Mouse (Mus musculus) spleen, postnatal 10 days (tissue): ENCODE results near the gene 1700123O20Rik.

ENCODE experiments used
- DNase-seq, 2 experiments: peaks; one replicate each; pipeline ENCODE4 v3.0.0; 2021 to 2022; ENCODE audit warnings: low spot score in 2 of 2

Gene 1700123O20Rik

GRCm38 (mm10) chr14:54721711-54722110, 35.7 kb downstream of the 1700123O20Rik start:
- DNase-seq: no peak

GRCm38 (mm10) chr14:54724049-54724448, 38.0 kb downstream of the 1700123O20Rik start:
- DNase-seq: no peak

- DNase-seq: no peak
Measured at GRCm38 (mm10) chr14:54727565-54727964, 41.5 kb downstream of the 1700123O20Rik start.

GRCm38 (mm10) chr14:54728823-54729653, 43.0 kb downstream of the 1700123O20Rik start:
- DNase-seq: no peak

GRCm38 (mm10) chr14:54730305-54730704, 44.3 kb downstream of the 1700123O20Rik start:
- DNase-seq: no peak

- DNase-seq: no peak
Measured at GRCm38 (mm10) chr14:54732206-54732605, 46.2 kb downstream of the 1700123O20Rik start.

- DNase-seq: no peak
Measured at GRCm38 (mm10) chr14:54734004-54734403, 48.0 kb downstream of the 1700123O20Rik start.

- no peak for DNase-seq
Measured at GRCm38 (mm10) chr14:54735221-54735620, 49.2 kb downstream of the 1700123O20Rik start.

- no peak for DNase-seq
Measured at GRCm38 (mm10) chr14:54736555-54737552, 50.8 kb downstream of the 1700123O20Rik start.

- DNase-seq: no peak
Measured at GRCm38 (mm10) chr14:54737634-54738033, 51.6 kb downstream of the 1700123O20Rik start.
